Mouse (Mus musculus) embryonic facial prominence, embryonic 13.5 days (tissue): ENCODE data around the gene Ralgps1. TPM values are rescaled to one million over a fixed set of nuclear protein-coding genes. Genes with fewer than 3 reads are reported as not detected.
"Not testable (repeated sequence)": the region's sequence is repeated elsewhere in the genome, so short reads cannot be mapped to it uniquely, and the experiment has no call there.

Source experiments
- ATAC-seq: fragments of 200-750 bp; cut with Nextera tagmentation; 2 replicates; pipeline ENCODE4 v1.8.0; 2017; ENCODE audit warnings: low read depth; ENCODE audit not compliant: insufficient number of reproducible peaks, insufficient read depth, low FRiP score, low TSS enrichment
- H3K27ac ChIP-seq: fragments of 300-500 bp; sonication (generic); 2 replicates; pipeline ENCODE4 v1.5.1; 2015; ENCODE audit warnings: moderate library complexity, mild to moderate bottlenecking, inconsistent platforms
- H3K27me3 ChIP-seq: fragments of 300-500 bp; sonication (generic); 2 replicates; pipeline ENCODE4 v1.6.1; 2015; ENCODE audit warnings: mild to moderate bottlenecking, inconsistent platforms
- H3K36me3 ChIP-seq: fragments of 300-500 bp; sonication (generic); 2 replicates; pipeline ENCODE4 v1.6.1; 2015; ENCODE audit warnings: mild to moderate bottlenecking, inconsistent platforms
- H3K4me1 ChIP-seq: fragments of 300-500 bp; sonication (generic); 2 replicates; pipeline ENCODE4 v1.6.1; 2015; ENCODE audit warnings: inconsistent platforms
- H3K4me2 ChIP-seq: fragments of 300-500 bp; sonication (generic); 2 replicates; pipeline ENCODE4 v1.6.1; 2015; ENCODE audit warnings: moderate library complexity, mild to moderate bottlenecking, inconsistent platforms
- H3K4me3 ChIP-seq: fragments of 300-500 bp; sonication (generic); 2 replicates; pipeline ENCODE4 v1.5.1; 2015; ENCODE audit warnings: mild to moderate bottlenecking, inconsistent platforms
- H3K9ac ChIP-seq: fragments of 300-500 bp; sonication (generic); 2 replicates; pipeline ENCODE4 v1.6.1; 2015; ENCODE audit warnings: mild to moderate bottlenecking, inconsistent platforms
- H3K9me3 ChIP-seq: fragments of 300-500 bp; sonication (generic); 2 replicates; pipeline ENCODE4 v1.6.1; 2016; ENCODE audit warnings: inconsistent platforms
- WGBS: fragments of 180-500 bp; shearing (Covaris S2); methylation state at CpG from one replicate; pipeline ENCODE4 v1.1.7; 2015; ENCODE audit warnings: mixed read lengths; 5-methylcytosine and 5-hydroxymethylcytosine counted together
- microRNA-seq: library from miRNA; unstranded; fragments of <30 nt; microRNA quantifications from one replicate; pipeline ENCODE4, GENCODE M21; 2016
- polyA plus RNA-seq: library from polyadenylated mRNA; unstranded; fragments of >200 nt; fragmentation: Nextera tagmentation; extraction: Ambion mirVana; gene quantifications from 2 replicates; pipeline ENCODE4 v1.2.1, GENCODE M21; 2015

The Ralgps1 gene
- polyA plus RNA-seq, 1 experiment from 2014 or later = 4.0 TPM

DNA sequence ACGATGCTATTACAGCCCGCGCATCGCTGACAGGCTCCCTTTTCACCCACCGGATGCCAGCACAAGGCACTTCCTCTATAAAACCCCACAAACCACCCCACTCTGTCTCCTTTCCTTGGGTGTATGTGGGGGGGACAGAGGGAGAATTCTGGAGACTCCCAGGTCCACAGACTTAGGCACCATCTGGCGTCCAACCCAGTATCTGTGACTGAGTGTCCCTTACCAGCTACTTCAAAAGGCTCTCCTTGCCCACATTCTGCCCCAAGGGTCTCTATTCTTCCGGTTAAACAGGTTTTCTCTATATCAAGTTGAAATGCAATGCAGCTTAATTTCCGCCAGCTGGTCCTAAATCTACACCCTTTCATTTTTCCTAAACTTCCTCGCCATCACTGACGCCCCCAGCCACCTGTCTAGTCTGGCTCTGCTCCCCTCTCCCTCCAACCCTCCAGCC lies 276.0 kb downstream of the Ralgps1 start:
- no peak overlapping the region for H3K4me3 ChIP-seq
- H3K36me3 ChIP-seq = no peaks in the 10 kb centered on the region
- 50% methylated on average over 10 of the region's 10 CpGs for WGBS
- H3K9me3 ChIP-seq = no peaks in the 10 kb centered on the region
- ATAC-seq = no peak
- H3K9ac ChIP-seq = no peak overlapping the region
- H3K27ac ChIP-seq = no peak overlapping the region
- no peaks in the 10 kb centered on the region for H3K27me3 ChIP-seq
- H3K4me1 ChIP-seq = peaks cover 7% of the 10 kb centered on the region; the same call in 1 of the 2 replicates
- H3K4me2 ChIP-seq = no peak overlapping the region

DNA sequence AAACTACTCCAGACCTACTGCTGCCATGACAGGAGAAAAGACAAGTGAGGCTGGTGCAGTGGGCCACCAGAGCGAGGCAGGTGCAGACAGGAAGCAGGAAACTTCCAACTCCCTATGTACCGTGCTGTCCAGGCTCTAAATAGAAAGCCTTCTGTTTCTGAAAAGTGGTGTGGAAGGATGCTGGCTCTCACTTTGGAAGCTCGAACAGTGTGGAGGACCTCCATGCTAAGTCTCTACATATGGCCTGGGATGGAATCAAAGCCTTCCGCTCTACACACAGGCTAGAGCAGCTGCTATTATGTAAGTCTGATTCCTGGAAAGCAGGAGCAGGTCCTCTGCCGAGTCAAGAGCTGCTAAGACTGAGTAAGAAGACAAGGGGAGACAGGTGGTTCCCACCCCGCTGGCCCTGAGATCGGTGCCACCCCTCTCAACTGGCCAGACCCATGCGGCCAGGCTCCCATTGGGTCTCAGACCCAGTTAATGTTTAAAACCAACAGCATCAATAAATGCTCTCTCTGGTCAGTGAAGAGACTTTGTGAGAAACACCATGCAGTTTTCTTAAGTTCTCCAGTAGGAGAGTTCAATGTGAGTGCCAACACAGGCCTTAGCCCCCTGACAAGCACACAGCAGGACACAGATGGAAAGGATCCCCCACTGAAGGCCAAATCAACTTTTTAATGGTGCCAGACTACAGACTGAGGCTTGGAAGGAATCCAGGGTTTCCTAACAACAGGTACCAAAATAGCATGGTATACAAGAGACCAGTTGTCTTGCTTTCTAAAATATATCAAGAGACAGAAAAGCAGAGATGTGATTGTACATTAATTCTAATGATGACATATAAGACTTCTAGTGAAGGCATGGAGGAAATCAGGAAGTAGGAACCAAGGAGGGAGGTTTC lies 280.4 kb downstream of the Ralgps1 start:
- WGBS = 85% methylated on average over 8 of the region's 8 CpGs
- no peak overlapping the region for H3K4me3 ChIP-seq
- H3K4me2 ChIP-seq = no peak overlapping the region
- no peaks in the 10 kb centered on the region for H3K9me3 ChIP-seq
- no peak for ATAC-seq
- no peak overlapping the region for H3K9ac ChIP-seq
- peaks cover 7% of the 10 kb centered on the region; the same call in 1 of the 2 replicates for H3K4me1 ChIP-seq
- H3K27ac ChIP-seq = no peak overlapping the region
- no peaks in the 10 kb centered on the region for H3K27me3 ChIP-seq
- no peaks in the 10 kb centered on the region for H3K36me3 ChIP-seq

DNA sequence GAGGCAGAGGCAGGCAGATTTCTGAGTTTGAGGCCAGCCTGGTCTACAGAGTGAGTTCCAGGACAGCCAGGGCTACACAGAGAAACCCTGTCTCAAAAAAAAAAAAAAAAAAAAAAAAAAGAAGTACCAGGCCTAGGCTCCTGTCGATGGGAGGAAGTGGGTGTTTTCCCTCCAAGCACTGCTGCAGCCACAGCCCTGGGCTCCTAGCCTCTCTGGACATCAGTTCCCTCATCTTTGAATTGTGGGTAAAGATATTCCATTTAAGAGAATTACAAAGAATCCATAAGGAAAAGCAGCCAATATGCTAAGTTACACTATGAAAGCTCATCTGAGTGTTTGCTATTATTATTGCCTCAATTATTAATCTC lies 281.3 kb downstream of the Ralgps1 start:
- not testable (repeated sequence) for H3K36me3 ChIP-seq, H3K9me3 ChIP-seq, H3K4me3 ChIP-seq, H3K27ac ChIP-seq, H3K9ac ChIP-seq, H3K27me3 ChIP-seq, H3K4me1 ChIP-seq, ATAC-seq, H3K4me2 ChIP-seq
- 45% methylated on average over 1 of the region's 1 CpGs for WGBS

DNA sequence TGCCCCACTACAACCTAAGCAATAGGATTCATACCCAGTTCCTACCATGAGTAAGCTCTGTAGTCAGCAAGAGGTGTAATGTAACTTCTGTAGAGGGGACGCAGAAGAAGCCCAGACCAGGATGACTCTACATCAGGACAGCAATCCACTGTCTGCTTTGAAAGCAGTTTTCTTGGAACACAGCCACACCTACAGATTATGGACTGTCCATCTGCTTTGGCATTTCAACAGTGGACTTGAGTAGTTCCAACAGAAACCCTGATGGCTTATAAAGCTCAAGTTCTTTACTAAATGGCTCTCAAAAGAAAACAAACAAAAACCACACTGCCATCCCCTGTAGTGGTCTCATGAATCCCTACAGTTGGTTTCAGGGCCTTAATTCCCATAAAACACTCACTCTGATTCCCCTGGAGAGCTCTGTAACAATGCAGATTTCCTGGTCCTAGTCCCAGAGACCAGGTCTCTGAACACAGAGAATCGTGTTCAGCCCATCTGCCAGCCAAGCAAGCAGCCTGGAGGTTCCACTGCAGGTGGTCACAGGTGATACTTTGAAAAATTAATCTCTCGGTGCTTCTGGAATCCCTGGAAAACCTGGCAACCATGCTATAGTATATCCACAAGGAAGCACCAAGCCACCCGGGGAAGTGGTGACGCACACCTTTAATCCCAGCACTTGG lies 281.8 kb downstream of the Ralgps1 start:
- H3K27ac ChIP-seq = no peak overlapping the region
- H3K4me2 ChIP-seq = no peak overlapping the region
- H3K36me3 ChIP-seq = no peaks in the 10 kb centered on the region
- H3K27me3 ChIP-seq = no peaks in the 10 kb centered on the region
- no peaks in the 10 kb centered on the region for H3K4me1 ChIP-seq
- no peak overlapping the region for H3K4me3 ChIP-seq
- H3K9ac ChIP-seq = no peak overlapping the region
- ATAC-seq = no peak
- 85% methylated on average over 5 of the region's 5 CpGs for WGBS
- no peaks in the 10 kb centered on the region for H3K9me3 ChIP-seq

DNA sequence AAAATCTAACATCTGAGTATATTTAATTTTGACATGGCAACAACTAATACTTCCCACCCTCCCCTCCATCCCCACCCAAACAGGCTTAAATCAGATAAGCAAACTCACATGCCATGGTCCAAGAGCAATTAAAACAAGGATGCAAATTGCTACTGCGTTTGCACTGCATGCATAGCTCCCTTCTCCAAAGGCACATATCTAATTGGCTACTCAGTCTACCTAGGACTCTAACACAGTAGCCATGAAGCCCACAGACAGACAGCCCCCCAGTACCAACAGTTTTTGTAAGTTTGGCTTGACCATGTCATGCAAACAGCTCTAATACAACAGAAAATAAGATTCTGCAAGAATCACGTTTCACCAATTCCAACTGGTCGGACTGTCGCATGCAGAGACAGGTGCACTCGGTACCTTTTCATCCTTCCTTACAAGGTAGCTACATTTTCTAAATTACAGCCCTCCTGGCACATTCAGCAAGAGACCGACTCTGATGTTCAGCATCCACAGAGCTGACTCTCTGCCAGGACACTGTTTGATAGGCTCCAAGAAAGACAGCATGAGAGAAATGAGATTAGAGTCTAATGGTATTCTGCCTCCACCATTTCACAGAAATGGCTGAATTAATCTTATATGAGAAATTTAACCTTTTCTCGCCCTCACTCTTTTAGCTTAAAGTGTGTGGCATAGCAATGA lies 284.5 kb downstream of the Ralgps1 start:
- WGBS = 73% methylated on average over 7 of the region's 7 CpGs
- no peaks in the 10 kb centered on the region for H3K27me3 ChIP-seq
- no peak overlapping the region for H3K4me3 ChIP-seq

DNA sequence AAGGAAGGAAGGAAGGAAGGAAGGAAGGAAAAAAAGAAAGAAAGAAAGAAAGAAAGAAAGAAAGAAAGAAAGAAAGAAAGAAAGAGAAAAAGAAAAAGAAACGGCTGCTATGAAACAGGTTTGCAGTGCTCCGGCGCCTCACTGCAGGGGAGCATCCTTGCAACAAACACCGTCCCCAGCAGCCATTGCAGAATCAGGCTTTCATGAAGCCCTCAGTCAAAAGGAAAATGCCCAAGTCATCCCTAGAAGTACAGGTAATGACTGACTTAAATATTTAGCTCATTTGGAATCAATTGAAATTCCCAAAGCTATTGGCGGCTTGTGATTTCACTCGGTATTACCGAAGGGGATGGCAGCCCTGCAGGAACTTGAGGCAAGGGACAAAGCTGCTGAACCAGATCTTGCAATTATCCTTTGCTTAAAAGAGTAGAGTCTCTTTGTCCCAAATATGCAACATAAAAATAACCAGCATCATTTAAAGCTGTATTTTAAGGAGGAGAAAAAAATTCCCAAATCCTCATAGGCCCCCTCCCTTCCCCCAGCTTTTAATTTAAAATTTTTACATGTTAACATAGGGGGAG lies 285.2 kb downstream of the Ralgps1 start:
- WGBS = 47% methylated on average over 7 of the region's 7 CpGs
- no peak overlapping the region for H3K9ac ChIP-seq
- H3K36me3 ChIP-seq = no peaks in the 10 kb centered on the region
- H3K4me2 ChIP-seq = no peak overlapping the region
- H3K4me1 ChIP-seq = no peaks in the 10 kb centered on the region
- no peaks in the 10 kb centered on the region for H3K9me3 ChIP-seq
- H3K4me3 ChIP-seq = no peak overlapping the region
- no peak overlapping the region for H3K27ac ChIP-seq
- H3K27me3 ChIP-seq = no peaks in the 10 kb centered on the region
- ATAC-seq = no peak

More for the DNA sequence above, 284.5 kb downstream of the Ralgps1 start:
- Histone ChIP-seq H3K9ac (no peak overlapping the region), H3K4me1 (no peaks in the 10 kb centered on the region), H3K27ac (no peak overlapping the region), H3K36me3 (no peaks in the 10 kb centered on the region), H3K9me3 (no peaks in the 10 kb centered on the region), H3K4me2 (no peak overlapping the region)
- ATAC-seq = no peak

DNA sequence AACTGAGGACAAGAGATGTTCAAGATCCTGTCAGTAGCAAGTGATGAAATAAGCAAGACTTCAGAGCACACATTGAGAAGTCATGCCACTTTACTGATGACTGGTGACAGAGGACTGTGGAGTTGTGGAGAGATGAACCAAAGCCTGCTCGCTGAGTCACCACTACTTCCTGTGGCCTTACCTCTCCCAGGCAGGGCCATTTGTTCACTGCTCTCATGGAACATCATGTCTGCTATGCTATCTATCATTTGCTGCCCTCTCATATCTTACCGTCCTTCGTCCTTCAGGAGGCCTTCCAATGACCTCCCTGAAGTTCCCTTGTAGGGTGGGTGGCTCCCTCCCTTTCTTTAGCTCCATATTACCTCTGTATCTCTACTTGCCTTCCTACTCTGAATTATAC lies 287.1 kb downstream of the Ralgps1 start:
- H3K4me2 ChIP-seq = no peak overlapping the region
- no peak overlapping the region for H3K4me3 ChIP-seq
- 91% methylated on average over 3 of the region's 3 CpGs for WGBS
- peaks cover 4% of the 10 kb centered on the region; the same call in 1 of the 2 replicates for H3K4me1 ChIP-seq
- ATAC-seq = no peak
- no peaks in the 10 kb centered on the region for H3K27me3 ChIP-seq
- H3K27ac ChIP-seq = no peak overlapping the region
- no peaks in the 10 kb centered on the region for H3K9me3 ChIP-seq
- no peak overlapping the region for H3K9ac ChIP-seq
- no peaks in the 10 kb centered on the region for H3K36me3 ChIP-seq

Small RNA genes lying within 50 kb of the gene (microRNA-seq; reads per million reads assigned to microRNA genes)
- not detected for gene Gm25998

Other genes starting within 250 kb of the Ralgps1 start
- gene Garnl3, start 239.8 kb downstream of the Ralgps1 start, polyA plus RNA-seq = 11.2 and 13.5 TPM in 2 replicates
- gene Angptl2, start 155.4 kb downstream of the Ralgps1 start, polyA plus RNA-seq = 37.9 and 38.4 TPM in 2 replicates
- 7.6 and 9.4 TPM in 2 replicates for gene Zbtb34, start 59.8 kb upstream of the Ralgps1 start, polyA plus RNA-seq
- 20.0 and 23.3 TPM in 2 replicates for gene Zbtb43, start 97.1 kb upstream of the Ralgps1 start, polyA plus RNA-seq